Mouse (Mus musculus): Measurements from ENCODE around the gene Ints12. TPM values are rescaled to one million over a fixed set of nuclear protein-coding genes. Genes with fewer than 3 reads are reported as not detected.

The Ints12 gene
- total and polyA plus RNA-seq, 2 experiments = 1.5 to 4.6 TPM

- peaks cover 40% of the 10 kb centered on the region for H3K36me3 ChIP-seq (ENCODE audit: control insufficient read depth, insufficient read depth, low read length)
- no peak overlapping the region for H3K4me3 ChIP-seq (ENCODE audit: insufficient read depth, low read depth, low read length)
- H3K9ac ChIP-seq (ENCODE audit: low read depth, low read length) = no peak overlapping the region
- WGBS = 96% methylated on average over 6 of the region's 6 CpGs
- TF ChIP-seq POLR2A (IDR thresholded peaks at IDR 0.05; ENCODE audit: extremely low read depth, insufficient read depth, low read length) (no peak), CTCF (IDR thresholded peaks at IDR 0.05; ENCODE audit: low read depth, low read length) (no peak)
- H3K27ac ChIP-seq (replicated peaks; ENCODE audit: insufficient read depth, low read depth, low read length) = no peak overlapping the region
- H3K4me1 ChIP-seq (ENCODE audit: control insufficient read depth, insufficient read depth, low read length) = 0 out of 2 replicates have a peak, but pooled peaks cover 3% of the 10 kb centered on the region
- no peaks in the 10 kb centered on the region; the same call in 1 of the 2 replicates for H3K79me2 ChIP-seq (ENCODE audit: control insufficient read depth, insufficient read depth, low read length)
- H3K27me3 ChIP-seq (ENCODE audit: control insufficient read depth, insufficient read depth, low read length) = no peaks in the 10 kb centered on the region
- no peak for DNase-seq (ENCODE audit: extremely low read depth, low read depth, low spot score)
Observed at GRCm38 (mm10) chr3:133097936-133098335, 6.3 kb downstream of the Ints12 start.

DNA sequence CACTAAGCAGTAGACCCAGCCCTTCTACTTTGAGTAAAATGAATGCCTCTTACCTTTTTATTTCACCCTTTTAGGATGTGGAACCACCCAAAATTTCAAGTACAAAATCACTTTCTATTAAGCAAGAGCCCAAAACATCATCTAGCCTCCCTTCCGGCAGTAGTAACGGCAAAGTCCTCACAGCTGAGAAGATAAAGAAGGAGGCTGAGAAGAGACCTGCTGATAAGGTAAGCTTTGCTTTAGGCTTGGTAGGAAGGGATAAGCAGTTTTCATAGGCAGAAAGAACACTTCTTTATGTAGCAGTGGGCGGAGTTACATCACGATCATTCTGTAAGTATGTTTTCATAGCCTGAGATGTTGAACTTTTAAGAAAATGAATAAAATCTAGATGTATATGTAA is 6.7 kb downstream of the Ints12 start:
- no peaks in the 10 kb centered on the region for H3K27me3 ChIP-seq (ENCODE audit: control insufficient read depth, insufficient read depth, low read length)
- no peak overlapping the region for H3K27ac ChIP-seq (replicated peaks; ENCODE audit: insufficient read depth, low read depth, low read length)

GRCm38 (mm10) chr3:133098909-133099308 is 7.3 kb downstream of the Ints12 start:
- 89% methylated on average over 2 of the region's 2 CpGs for WGBS
- H3K4me1 ChIP-seq (ENCODE audit: control insufficient read depth, insufficient read depth, low read length) = no peaks in the 10 kb centered on the region
- no peaks in the 10 kb centered on the region for H3K79me2 ChIP-seq (ENCODE audit: control insufficient read depth, insufficient read depth, low read length)
- H3K27me3 ChIP-seq (ENCODE audit: control insufficient read depth, insufficient read depth, low read length) = no peaks in the 10 kb centered on the region
- no peak overlapping the region for H3K27ac ChIP-seq (replicated peaks; ENCODE audit: insufficient read depth, low read depth, low read length)
- no peak overlapping the region for H3K4me3 ChIP-seq (ENCODE audit: insufficient read depth, low read depth, low read length)
- TF ChIP-seq POLR2A (IDR thresholded peaks at IDR 0.05; ENCODE audit: extremely low read depth, insufficient read depth, low read length) (no peak), CTCF (IDR thresholded peaks at IDR 0.05; ENCODE audit: low read depth, low read length) (no peak)
- H3K9ac ChIP-seq (ENCODE audit: low read depth, low read length) = no peak overlapping the region
- H3K36me3 ChIP-seq (ENCODE audit: control insufficient read depth, insufficient read depth, low read length) = peaks cover 46% of the 10 kb centered on the region
- DNase-seq (ENCODE audit: extremely low read depth, low read depth, low spot score) = no peak

More for the DNA sequence above, 6.7 kb downstream of the Ints12 start:
- no peak for TF ChIP-seq CTCF (IDR thresholded peaks at IDR 0.05; ENCODE audit: low read depth, low read length)
- no peak for TF ChIP-seq POLR2A (IDR thresholded peaks at IDR 0.05; ENCODE audit: extremely low read depth, insufficient read depth, low read length)
- DNase-seq (ENCODE audit: extremely low read depth, low read depth, low spot score) = no peak
- WGBS = 93% methylated on average over 4 of the region's 4 CpGs
- no peak overlapping the region for H3K9ac ChIP-seq (ENCODE audit: low read depth, low read length)
- no peak overlapping the region for H3K4me3 ChIP-seq (ENCODE audit: insufficient read depth, low read depth, low read length)
- H3K79me2 ChIP-seq (ENCODE audit: control insufficient read depth, insufficient read depth, low read length) = no peaks in the 10 kb centered on the region; the same call in 1 of the 2 replicates
- H3K4me1 ChIP-seq (ENCODE audit: control insufficient read depth, insufficient read depth, low read length) = 0 out of 2 replicates have a peak, but pooled peaks cover 3% of the 10 kb centered on the region
- peaks cover 41% of the 10 kb centered on the region for H3K36me3 ChIP-seq (ENCODE audit: control insufficient read depth, insufficient read depth, low read length)

- WGBS = 84% methylated on average over 3 of the region's 3 CpGs
- no peak overlapping the region for H3K9ac ChIP-seq (ENCODE audit: low read depth, low read length)
- DNase-seq (ENCODE audit: extremely low read depth, low read depth, low spot score) = no peak
Observed at GRCm38 (mm10) chr3:133103768-133104167, 12.1 kb downstream of the Ints12 start.

GRCm38 (mm10) chr3:133104436-133104835 is 12.8 kb downstream of the Ints12 start:
- H3K79me2 ChIP-seq (ENCODE audit: control insufficient read depth, insufficient read depth, low read length) = no peaks in the 10 kb centered on the region
- peaks cover 60% of the 10 kb centered on the region for H3K36me3 ChIP-seq (ENCODE audit: control insufficient read depth, insufficient read depth, low read length)
- no peak overlapping the region for H3K27ac ChIP-seq (replicated peaks; ENCODE audit: insufficient read depth, low read depth, low read length)
- 96% methylated on average over 3 of the region's 3 CpGs for WGBS
- no peak overlapping the region for H3K4me3 ChIP-seq (ENCODE audit: insufficient read depth, low read depth, low read length)
- no peaks in the 10 kb centered on the region for H3K27me3 ChIP-seq (ENCODE audit: control insufficient read depth, insufficient read depth, low read length)
- no peak overlapping the region for H3K9ac ChIP-seq (ENCODE audit: low read depth, low read length)
- no peaks in the 10 kb centered on the region for H3K4me1 ChIP-seq (ENCODE audit: control insufficient read depth, insufficient read depth, low read length)
- TF ChIP-seq POLR2A (IDR thresholded peaks at IDR 0.05; ENCODE audit: extremely low read depth, insufficient read depth, low read length) = no peak
- TF ChIP-seq CTCF (IDR thresholded peaks at IDR 0.05; ENCODE audit: low read depth, low read length) = no peak
- DNase-seq (ENCODE audit: extremely low read depth, low read depth, low spot score) = no peak

More at GRCm38 (mm10) chr3:133103768-133104167, 12.1 kb downstream of the Ints12 start:
- Histone ChIP-seq H3K79me2 (ENCODE audit: control insufficient read depth, insufficient read depth, low read length) (no peaks in the 10 kb centered on the region), H3K36me3 (ENCODE audit: control insufficient read depth, insufficient read depth, low read length) (peaks cover 57% of the 10 kb centered on the region), H3K4me1 (ENCODE audit: control insufficient read depth, insufficient read depth, low read length) (no peaks in the 10 kb centered on the region), H3K27me3 (ENCODE audit: control insufficient read depth, insufficient read depth, low read length) (no peaks in the 10 kb centered on the region), H3K27ac (replicated peaks; ENCODE audit: insufficient read depth, low read depth, low read length) (no peak overlapping the region), H3K4me3 (ENCODE audit: insufficient read depth, low read depth, low read length) (no peak overlapping the region)
- TF ChIP-seq CTCF (IDR thresholded peaks at IDR 0.05; ENCODE audit: low read depth, low read length) (no peak), POLR2A (IDR thresholded peaks at IDR 0.05; ENCODE audit: extremely low read depth, insufficient read depth, low read length) (no peak)

GRCm38 (mm10) chr3:133108731-133109130 is 17.1 kb downstream of the Ints12 start:
- 93% methylated on average over 4 of the region's 4 CpGs for WGBS

More at GRCm38 (mm10) chr3:133108731-133109130, 17.1 kb downstream of the Ints12 start:
- no peaks in the 10 kb centered on the region for H3K79me2 ChIP-seq (ENCODE audit: control insufficient read depth, insufficient read depth, low read length)
- H3K27me3 ChIP-seq (ENCODE audit: control insufficient read depth, insufficient read depth, low read length) = no peaks in the 10 kb centered on the region
- H3K9ac ChIP-seq (ENCODE audit: low read depth, low read length) = no peak overlapping the region
- no peak for DNase-seq (ENCODE audit: extremely low read depth, low read depth, low spot score)
- no peak overlapping the region for H3K4me3 ChIP-seq (ENCODE audit: insufficient read depth, low read depth, low read length)
- TF ChIP-seq POLR2A (IDR thresholded peaks at IDR 0.05; ENCODE audit: extremely low read depth, insufficient read depth, low read length) (no peak), CTCF (IDR thresholded peaks at IDR 0.05; ENCODE audit: low read depth, low read length) (no peak)
- H3K36me3 ChIP-seq (ENCODE audit: control insufficient read depth, insufficient read depth, low read length) = peaks cover 36% of the 10 kb centered on the region
- H3K4me1 ChIP-seq (ENCODE audit: control insufficient read depth, insufficient read depth, low read length) = no peaks in the 10 kb centered on the region
- no peak overlapping the region for H3K27ac ChIP-seq (replicated peaks; ENCODE audit: insufficient read depth, low read depth, low read length)
